Mouse (Mus musculus): ENCODE data around the gene Stmnd1.
A peak's percentile ranks its signal among the peaks of the same experiment; 100 is the strongest.
"Not testable (repeated sequence)": the region's sequence is repeated elsewhere in the genome, so short reads cannot be mapped to it uniquely, and the experiment has no call there.

The Stmnd1 gene

DNA sequence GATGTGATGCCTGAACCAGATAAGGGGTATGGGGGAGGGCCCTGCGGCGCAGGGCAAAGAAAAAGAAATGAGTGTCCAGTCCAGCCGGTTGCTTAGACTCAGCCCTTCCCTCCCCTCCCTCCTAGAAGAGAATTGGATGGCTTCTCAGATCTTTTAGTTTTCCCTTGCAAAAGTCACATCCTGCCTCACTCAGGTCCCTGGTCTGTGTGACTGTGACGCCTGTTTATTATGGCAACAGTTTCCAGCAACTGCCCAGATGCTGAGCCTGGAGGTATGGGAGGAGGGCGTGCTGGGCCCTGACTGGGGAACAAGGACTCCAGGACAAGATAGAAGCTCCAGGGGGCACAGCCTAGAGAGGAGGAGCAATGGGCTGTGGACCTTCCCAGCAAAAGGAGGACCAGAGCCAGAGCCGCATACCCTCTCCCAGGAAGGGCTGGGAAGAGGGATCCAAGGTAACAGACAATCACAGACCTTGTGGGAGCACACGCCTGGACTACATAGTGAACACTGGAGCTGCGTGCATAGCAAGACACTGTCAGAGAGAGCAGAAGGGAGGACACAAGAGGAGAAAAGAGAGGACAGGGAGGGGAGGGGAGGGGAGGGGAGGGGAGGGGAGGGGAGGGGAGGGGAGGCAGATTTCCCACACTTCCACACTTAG, at the start of gene Stmnd1:
Gene Stmnd1, plus strand, starts transcription at position 269 of the 658 bp plus-strand sequence.
- no peak for DNase-seq (ENCODE audit: low read depth)

DNA sequence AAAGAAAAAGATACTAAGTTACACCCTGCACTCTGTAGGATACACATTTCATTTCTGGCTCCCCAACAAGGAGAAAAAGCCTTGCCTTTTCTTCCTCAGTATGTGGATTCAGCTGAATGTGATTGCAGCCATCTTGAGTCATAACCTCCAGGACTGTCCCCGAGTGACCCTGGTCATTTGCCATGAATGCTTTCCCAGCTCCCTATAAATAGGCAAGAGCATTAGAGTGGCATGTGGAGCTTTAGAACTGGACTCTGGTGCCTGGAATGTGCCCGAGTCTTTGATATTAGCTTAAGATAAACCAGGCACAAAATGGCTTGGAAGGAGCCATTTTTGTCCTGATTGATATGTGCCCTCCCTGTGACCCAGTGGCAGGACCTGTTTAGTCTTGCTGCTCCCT, 46.6 kb upstream of the Stmnd1 start:
- no peak for DNase-seq (ENCODE audit: low read depth)

DNA sequence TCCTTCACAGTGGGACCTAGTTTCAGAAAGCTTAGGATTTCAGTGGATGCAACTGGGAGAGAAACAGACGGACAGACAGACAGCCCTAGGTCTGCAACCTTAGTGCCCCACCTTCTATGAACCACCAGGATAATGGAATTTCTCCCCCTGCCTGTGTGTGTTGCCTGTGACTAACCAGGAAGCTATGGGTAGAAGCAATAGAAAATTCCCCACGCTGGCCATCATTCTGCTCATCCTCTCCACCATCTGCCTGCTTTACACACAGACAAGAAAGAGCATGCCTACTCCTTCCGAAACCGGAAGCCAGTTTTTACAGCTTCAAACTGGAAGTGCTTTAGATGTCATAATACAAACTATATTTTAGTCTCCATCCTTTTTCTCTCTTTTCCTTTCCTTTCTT, 46.0 kb upstream of the Stmnd1 start:
- DNase-seq (ENCODE audit: low read depth), result no peak

DNA sequence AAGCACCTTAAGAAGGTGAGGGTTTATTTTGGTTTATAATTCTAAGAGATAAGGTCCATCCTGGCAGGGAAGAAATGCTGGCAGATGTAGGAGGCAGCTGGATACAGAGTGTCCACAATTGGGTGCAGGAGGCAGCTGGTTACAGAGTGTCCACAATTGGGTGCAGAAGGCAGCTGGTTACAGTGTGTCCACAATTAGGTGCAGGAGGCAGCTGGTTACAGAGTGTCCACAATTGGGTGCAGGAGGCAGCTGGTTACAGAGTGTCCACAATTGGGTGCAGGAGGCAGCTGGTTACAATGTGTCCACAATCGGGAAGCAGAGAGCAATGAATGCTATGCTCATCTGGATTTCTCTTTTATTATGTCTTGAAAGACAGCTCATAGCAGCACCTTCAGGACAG, 44.8 kb upstream of the Stmnd1 start:
- not testable (repeated sequence) for DNase-seq (ENCODE audit: low read depth)

DNA sequence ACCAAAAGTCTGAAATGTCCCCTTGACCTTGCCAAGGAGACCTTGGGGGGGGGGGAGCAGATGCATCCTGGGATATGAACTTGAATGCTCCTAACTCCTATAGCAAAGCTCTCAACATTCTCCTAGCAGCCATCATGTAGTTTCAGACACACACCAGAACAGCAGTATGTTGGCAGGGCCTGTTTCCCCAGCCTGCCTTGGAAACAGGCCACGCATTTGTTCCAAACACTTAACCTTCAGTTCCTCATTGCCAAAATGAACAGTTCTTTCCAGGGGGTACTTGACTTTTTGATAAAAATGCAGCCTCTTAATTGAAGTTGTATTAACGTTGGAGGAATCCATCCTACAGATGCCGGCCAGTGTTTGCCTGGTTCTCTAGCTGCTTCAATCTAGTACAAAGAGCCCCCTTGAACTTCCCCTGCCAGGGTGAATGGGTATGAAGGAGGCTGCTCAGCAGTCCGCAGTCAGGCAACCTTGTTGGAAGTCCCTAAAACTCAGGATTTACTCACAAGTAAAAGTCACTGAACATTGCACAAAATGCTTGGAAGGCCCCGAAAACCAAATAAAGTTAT, 41.9 kb upstream of the Stmnd1 start:
- DNase-seq (ENCODE audit: low read depth), result no peak

DNA sequence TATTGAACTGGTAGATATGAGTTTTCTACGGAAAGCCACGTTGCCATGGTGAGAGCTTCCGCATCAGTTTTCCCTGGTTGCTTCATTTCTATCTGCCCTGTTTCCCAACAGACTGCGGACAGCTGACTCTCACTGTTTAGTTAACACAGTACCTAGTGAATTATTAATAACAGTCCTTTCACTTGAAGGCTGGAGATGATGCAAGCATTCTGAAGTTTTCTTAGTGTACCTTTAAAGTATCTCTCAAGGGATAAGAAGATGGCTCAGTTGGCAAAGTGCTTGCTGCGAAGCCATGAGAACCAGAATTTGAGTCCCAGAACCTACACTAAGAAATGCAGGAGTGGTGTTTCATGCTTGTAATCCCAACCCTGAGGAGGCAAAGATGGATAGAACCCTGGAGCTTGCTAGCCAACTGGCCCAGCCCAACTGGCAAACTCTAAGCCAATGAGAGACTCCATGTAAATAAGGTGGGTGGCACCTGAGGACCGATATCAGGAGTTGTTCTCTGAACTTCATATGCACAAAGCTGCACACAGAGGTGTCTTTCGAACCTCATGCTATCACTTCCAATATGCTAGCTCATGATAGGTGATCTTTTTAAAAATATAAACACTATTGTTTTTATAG, 35.7 kb upstream of the Stmnd1 start:
- no peak for DNase-seq (ENCODE audit: low read depth)

DNA sequence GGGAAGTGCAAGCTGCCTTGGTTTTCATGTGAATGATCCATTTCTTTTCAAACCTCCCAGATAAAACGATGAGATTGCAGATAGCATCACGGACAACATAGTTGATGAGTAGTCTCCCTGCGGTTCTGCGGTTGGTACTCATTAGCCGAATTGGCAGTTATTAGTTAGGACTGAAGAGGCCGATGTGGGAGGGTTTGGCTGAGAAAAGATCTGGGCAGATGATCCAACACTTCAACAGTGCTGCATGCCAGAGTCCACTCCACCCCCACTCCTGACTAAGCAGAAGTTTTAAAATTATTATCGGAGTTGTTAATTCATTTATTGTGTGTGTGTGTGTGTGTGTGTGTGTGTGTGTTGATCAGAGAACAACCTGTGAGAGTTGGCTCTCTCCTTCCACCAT, 34.7 kb upstream of the Stmnd1 start:
- no peak for DNase-seq (ENCODE audit: low read depth)

DNA sequence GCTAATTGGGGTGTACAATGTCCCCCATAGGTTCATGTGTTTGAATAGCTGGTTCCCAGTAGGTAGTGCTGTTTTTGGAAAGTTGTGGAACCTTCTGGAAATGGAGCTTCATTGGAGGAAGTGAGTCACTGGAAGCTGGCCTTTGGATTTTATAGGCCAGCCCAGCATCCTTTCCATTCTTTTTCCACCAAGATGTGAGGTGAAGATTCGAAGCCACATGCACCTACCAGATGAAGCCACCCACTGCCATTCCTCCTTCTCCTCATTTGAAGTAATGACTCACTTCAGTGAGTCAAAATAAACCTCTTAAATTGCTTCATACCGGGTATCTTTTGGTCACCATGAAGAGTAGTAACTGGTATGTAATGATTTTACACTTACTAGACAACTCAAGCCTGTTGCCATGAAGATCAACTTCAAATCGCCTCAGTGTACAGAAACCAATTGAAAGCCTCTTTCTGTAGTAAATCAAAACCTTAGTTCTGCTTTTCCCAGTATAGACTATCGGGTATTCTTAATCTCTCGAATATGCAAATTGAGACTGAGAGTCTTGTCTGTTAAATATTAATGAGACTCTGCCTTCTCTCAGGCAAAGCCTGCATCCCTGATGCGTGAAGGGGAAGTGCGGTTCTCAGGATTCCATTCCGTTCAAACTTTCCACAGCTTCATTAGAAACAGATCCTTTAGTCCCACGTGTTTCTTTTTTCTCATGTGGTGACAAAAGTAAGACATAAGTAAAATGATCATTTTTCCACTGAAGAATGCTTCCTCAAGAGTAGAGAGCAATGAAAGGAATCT, 31.9 kb upstream of the Stmnd1 start:
- DNase-seq (ENCODE audit: low read depth), result no peak

DNA sequence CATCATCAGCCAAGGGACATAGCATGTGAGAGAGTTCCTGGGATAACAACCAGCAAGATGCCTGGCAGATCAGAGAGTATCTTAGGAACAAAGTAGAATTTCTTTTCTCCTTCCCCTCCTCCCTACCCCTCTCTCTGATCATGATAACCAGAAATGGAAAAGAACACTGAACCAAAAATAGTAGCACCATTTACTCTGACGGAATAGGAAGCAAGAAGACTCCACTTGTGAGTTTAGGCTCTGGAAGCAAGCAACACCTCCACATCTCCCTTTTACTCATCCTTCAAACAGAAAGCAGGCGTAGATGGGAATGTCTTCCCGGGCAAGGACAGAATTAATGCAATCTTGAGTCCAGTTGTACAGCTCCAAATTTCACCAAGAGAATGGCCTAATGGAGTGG, 19.8 kb upstream of the Stmnd1 start:
- DNase-seq (ENCODE audit: low read depth), result no peak

DNA sequence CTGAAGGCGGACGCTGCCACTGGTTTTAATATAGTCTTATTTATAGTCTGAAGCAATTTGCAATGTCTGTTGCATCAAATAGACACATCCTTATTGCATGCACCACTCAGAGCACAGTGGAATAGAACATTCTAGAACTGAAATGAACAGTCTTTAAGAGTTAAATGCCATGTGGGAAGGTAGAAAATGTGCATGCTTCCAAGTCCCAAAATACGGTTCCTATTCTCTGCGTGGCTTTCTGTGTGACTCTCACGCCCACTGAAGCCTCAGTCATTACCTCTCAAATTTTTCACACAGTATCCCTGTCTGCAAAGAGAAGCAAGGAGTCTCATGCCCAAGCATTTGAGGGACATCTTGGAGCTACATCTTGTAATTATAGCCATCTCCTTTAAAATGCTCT, 19.4 kb upstream of the Stmnd1 start:
- DNase-seq (ENCODE audit: low read depth), result no peak

DNA sequence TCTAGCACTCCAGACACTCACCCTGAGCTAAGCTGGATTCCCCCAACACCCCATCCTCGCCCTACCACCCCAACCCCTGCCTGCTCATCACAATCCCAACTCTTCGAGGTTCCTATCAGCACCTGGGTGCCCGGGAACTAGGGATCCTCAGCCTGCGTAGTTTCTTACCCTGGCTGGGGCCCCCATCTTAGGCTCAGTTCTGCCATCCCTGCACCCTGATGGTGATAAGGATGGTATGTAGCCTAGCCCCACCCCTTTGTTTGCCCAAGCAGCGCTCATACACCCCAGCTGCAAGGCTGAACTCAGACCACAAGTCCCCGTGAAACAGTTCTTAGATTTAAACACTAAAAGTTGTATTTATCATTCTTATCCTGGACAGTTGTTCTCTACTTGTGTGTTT, 17.9 kb upstream of the Stmnd1 start:
- DNase-seq (ENCODE audit: low read depth), result no peak

DNA sequence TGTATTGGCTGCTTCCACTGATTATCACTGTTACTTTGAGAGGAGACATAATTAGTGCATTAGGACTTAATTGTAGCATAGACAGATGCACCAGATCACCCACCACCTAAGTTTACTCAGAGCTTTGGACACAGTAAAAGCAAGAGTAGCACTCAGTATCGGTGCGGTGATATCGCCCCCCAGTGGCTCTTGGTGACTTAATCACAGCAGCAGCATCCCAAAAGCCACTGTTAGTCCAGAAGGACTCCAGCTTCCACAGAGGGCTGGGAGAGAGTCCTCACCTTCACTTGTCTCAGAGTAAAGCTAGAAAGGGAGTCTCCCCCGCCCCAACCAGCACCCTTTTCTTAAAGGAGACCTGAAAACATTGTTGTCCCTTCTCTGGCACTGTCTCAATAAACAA, 15.7 kb upstream of the Stmnd1 start:
- peak; percentile 9 for DNase-seq (ENCODE audit: low read depth)

DNA sequence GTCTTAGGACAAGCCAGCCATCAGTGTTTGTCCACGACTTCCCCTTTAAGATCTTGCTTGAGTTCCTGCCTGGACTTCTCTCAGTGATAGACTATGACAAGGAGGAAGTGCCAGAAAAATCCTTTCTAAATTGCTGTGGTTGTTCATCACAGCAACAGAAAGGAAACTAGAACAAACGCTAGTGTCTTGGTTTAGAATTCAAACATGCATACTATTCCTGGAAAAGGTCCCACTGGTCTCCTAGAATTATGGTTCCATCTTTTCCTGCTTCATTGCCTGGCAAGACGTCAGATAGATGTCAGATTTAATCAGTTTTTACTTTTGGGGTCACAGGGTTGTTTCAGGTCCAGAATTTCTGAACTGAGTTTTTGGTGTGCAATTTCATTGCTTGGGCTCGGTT, 14.0 kb upstream of the Stmnd1 start:
- DNase-seq (ENCODE audit: low read depth), result no peak

DNA sequence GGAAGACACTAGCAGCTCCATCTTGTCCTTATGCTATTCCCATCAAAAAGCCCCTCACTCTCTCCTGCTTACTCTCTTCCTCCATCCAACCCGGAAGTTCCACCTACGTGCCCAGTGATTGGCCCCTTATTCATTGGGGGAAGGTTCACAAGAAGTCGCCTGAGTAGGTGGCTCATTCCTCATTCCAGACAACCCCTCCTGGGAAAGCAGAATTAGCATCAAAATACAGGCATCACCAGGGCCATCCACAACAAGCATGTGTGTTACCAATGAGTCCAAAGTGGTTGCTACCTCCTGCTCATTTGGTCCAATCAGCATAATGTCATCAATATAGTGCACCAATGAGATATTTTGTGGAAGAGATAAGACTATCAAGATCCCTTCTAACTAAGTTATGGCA, 12.3 kb upstream of the Stmnd1 start:
- DNase-seq (ENCODE audit: low read depth), result no peak

DNA sequence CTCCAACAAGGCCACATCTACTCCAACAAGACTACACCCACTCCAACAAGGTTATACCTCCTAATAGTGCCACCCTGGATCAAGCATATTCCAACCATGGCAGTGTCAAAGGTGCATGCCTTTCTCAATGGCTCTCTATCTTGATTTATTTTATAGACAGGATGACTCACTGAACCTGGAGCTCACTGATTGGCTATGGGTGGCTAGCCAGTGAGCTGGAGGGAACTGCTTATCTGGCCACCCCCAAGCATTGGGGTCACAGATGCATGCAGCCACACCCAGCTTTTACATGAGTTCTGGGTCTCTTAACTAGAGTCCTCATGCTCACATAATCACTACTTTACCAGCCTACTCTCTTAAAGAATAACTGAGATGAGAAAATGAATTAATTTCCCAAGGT, 5.7 kb upstream of the Stmnd1 start:
- no peak for DNase-seq (ENCODE audit: low read depth)

DNA sequence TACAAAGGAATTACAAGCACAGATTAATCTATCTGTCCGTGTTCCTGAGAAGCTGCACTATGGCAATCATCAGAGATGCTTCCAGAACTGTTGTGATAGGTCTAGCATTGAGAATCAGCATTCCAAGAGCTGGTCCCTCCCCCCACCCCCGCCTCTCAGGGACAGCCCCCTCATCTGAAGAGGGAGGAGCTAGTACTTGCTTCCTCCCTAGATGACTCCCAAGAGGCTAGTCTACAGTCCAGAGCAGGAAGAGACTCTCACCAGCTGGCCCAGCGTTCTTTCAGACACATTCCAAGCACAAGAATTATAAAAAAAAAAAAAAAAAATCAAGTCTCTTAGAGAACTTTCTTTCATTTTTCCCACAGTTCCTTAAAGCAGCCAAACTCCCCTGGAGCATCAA, 5.2 kb upstream of the Stmnd1 start:
- DNase-seq (ENCODE audit: low read depth), result no peak

DNA sequence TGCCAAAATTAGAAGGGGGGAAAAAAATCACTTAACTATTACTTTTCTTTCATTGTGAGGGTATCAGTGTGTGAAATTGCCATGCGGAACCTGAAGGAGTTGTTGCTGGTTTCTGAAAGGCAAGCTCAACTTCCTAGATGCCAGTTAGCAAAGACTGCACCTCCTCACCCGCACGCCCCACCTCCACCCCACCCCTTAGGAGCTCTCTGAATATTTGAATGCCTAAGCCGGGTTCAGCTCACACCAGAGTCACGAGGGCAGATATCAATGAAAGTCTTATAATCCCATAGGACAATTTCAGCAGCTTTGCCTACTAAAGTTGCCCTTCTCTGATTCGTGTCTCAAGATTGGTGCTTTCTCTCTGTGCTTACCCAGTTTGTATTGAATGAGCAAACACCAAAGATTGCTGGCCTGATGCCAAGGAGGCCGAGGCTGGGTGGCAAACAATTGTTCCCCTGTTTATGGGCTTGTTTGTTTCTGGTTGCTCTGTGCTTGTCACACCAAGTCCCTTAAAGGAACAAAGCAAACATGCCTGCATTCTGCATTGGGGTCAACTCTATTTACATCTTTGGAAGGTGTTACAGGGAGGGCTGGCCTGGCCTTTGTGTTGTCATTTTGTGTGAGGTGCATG, 4.6 kb upstream of the Stmnd1 start:
- DNase-seq (ENCODE audit: low read depth), result no peak

DNA sequence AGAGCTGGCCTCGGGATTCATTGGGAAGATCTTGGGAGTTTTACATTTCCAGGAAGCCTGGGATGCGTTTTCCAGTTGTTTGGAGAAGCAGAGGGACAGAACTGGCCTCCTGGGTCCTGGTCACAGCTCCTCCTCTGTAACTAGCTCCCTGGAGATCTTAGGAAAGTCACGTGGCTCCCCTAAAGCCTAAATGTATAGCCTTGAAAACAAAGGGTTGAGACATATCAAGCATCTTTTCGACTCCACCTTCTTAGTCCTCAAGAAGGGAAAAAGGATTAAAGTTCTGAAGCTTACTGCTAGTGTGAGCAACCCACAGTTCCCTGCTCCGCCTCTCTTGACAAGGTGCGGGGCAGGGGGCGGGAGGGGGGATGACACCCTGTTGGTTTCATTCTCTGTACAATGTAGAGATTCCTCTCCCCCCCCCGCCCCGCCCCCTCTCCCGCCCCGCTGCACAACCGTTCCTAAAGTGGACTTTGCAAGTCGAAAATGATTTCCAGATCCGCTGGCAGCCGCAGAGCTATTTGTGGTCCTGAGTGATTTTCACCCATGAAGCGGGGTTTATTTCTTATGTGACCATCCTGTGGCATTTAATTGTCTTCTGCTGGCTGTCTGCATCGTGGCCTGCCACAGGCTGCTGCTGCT, 589 bp upstream of the Stmnd1 start:
- DNase-seq (ENCODE audit: low read depth), result no peak

DNA sequence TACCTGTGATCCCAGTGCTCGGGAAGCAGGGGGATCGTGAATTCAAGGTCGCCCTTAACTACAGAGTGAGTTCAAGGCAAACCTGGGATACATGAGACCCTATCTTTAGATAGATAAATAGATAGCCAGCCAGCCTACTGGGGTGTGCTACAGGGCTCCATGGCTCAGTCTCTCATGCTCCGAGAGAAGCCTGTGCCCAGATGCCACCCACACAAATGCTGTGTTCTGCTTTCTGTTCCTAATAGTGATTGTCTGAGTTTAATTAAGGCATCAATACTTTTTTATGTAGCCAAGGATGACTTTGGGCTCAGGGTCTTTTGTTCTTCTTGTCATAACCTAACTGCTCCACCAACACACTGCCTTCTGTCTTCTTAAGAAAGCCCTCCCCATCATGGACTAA, 2.2 kb downstream of the Stmnd1 start:
- DNase-seq (ENCODE audit: low read depth), result no peak

DNA sequence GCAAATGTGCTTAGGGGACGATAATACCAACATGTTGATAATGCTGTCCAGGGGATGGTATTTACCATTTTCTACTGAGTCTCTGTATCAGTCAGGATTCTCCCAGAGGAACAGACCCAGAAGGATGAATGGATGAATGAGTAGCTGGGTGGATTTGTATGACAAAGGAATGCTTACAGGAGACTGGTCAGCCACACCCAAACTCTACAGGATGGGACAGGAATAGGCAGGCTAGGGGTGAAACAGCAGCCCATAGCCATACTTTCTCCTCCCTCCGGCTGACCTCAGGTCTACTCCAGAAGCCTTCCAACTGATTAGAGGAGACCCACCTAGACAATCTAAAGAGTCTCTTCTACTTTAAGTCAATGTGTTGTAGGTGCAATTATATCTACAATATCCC, 9.0 kb downstream of the Stmnd1 start:
- DNase-seq (ENCODE audit: low read depth), result no peak

DNA sequence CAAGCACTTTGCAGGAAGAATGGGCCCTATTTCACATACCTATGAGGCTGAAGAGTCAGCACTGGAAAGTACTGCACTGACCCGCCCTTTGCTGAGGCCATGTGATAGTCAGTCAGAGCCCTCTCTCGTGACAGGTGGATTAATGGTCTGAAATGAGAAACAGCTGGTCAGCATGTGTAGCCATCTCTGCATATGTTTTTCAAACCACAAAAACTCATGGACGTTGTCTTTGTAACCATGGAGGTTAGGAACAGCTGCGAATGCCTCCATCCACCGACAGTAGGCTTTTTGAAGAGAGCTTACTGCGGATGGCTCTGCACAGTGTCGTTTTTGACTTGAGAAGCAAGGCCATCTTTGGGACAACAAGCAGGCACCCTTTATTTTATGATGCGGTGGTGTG, 14.3 kb downstream of the Stmnd1 start:
- DNase-seq (ENCODE audit: low read depth), result no peak

DNA sequence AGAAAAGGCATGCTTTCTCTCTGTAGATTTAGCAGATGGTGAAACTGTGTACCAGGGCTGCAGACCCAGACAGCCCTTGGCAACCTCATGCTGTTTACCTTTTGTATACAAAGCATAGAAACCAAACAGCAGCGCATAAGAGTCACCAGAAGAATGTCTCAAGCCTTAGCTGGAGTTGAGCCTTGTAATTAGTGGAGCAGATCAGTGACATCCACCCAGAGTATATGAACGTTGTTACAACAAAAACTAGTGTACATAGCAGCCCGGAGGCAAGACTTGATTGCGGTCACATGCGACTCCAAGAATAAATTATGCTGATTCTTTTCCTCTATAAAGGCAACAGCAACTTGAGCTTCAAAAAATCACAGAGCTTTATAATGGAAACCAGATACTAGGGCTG, 14.9 kb downstream of the Stmnd1 start:
- no peak for DNase-seq (ENCODE audit: low read depth)

All from naive thymus-derived CD4-positive, alpha-beta T cell, adult 2 months (primary cell).